Mouse (Mus musculus) brown adipose tissue, adult 24 weeks (tissue): ENCODE results near the gene Mtrf1l. TPM values are rescaled to one million over a fixed set of nuclear protein-coding genes. Genes with fewer than 3 reads are reported as not detected.

Source experiments
- H3K27ac ChIP-seq: fragments of 200-500 bp; replicated peaks from 2 replicates; pipeline ENCODE4 v1.5.1; 2012; ENCODE audit warnings: low read depth, mild to moderate bottlenecking, low read length
- H3K4me1 ChIP-seq: fragments of 200-500 bp; 2 replicates; pipeline ENCODE4 v1.6.1; 2012; ENCODE audit warnings: low read length, mixed read lengths; ENCODE audit not compliant: control insufficient read depth, insufficient read depth, insufficient read length
- H3K4me3 ChIP-seq: fragments of 200-500 bp; 2 replicates; pipeline ENCODE4 v1.5.1; 2012; ENCODE audit warnings: low read depth, mild to moderate bottlenecking, low read length, moderate library complexity; ENCODE audit not compliant: insufficient read depth
- polyA plus RNA-seq: library from polyadenylated mRNA; stranded (reverse); fragments of >200 nt; gene quantifications from 2 replicates; pipeline ENCODE4 v1.2.4, GENCODE M21; 2012; ENCODE audit not compliant: missing spikeins, insufficient read depth, insufficient read length

Gene Mtrf1l
- polyA plus RNA-seq, 1 experiment: 8.7 TPM

GRCm38 (mm10) chr10:5815968-5816367 is 7.7 kb downstream of the Mtrf1l start:
- Histone ChIP-seq H3K27ac (no peak overlapping the region), H3K4me3 (no peak overlapping the region), H3K4me1 (no peaks in the 10 kb centered on the region)

GRCm38 (mm10) chr10:5813724-5814123 is 10.0 kb downstream of the Mtrf1l start:
- Histone ChIP-seq H3K27ac (no peak overlapping the region), H3K4me3 (no peak overlapping the region), H3K4me1 (no peaks in the 10 kb centered on the region)

- Histone ChIP-seq H3K4me3 (no peak overlapping the region), H3K27ac (no peak overlapping the region), H3K4me1 (peaks cover 9% of the 10 kb centered on the region)
These were observed 16.0 kb downstream of the Mtrf1l start for GRCm38 (mm10) chr10:5807683-5808082.

GRCm38 (mm10) chr10:5806996-5807395 is 16.7 kb downstream of the Mtrf1l start:
- no peak overlapping the region for H3K4me3 ChIP-seq
- H3K27ac ChIP-seq: no peak overlapping the region
- H3K4me1 ChIP-seq: peaks cover 10% of the 10 kb centered on the region

GRCm38 (mm10) chr10:5806416-5806815 is 17.3 kb downstream of the Mtrf1l start:
- Histone ChIP-seq H3K4me3 (peak overlapping the region; percentile 65), H3K4me1 (peaks cover 10% of the 10 kb centered on the region), H3K27ac (peak overlapping the region; percentile 39)

GRCm38 (mm10) chr10:5805731-5806307 is 17.9 kb downstream of the Mtrf1l start:
- peak overlapping the region; percentile 81 for H3K4me3 ChIP-seq
- peaks cover 10% of the 10 kb centered on the region for H3K4me1 ChIP-seq
- peak overlapping the region; percentile 53 for H3K27ac ChIP-seq

GRCm38 (mm10) chr10:5805243-5805730 is 18.4 kb downstream of the Mtrf1l start, which contains the start of gene Fbxo5:
Fbxo5 (minus strand) TSS chr10:5805600.
- Histone ChIP-seq H3K4me3 (peak within 1 kb of the TSS; percentile 81), H3K27ac (peak within 1 kb of the TSS; percentile 53), H3K4me1 (peaks cover 10% of the 10 kb centered on the region)

- no peak overlapping the region for H3K27ac ChIP-seq
- peaks cover 10% of the 10 kb centered on the region for H3K4me1 ChIP-seq
- H3K4me3 ChIP-seq: peak overlapping the region; percentile 59
These were observed 19.0 kb downstream of the Mtrf1l start for GRCm38 (mm10) chr10:5804691-5805156.

- H3K4me1 ChIP-seq: peaks cover 10% of the 10 kb centered on the region
- no peak overlapping the region for H3K4me3 ChIP-seq
- H3K27ac ChIP-seq: no peak overlapping the region
These were observed 20.0 kb downstream of the Mtrf1l start for GRCm38 (mm10) chr10:5803739-5804138.

GRCm38 (mm10) chr10:5802866-5803265 is 20.8 kb downstream of the Mtrf1l start:
- Histone ChIP-seq H3K27ac (no peak overlapping the region), H3K4me1 (peaks cover 10% of the 10 kb centered on the region), H3K4me3 (no peak overlapping the region)

- H3K4me3 ChIP-seq: no peak overlapping the region
- H3K27ac ChIP-seq: no peak overlapping the region
- peaks cover 10% of the 10 kb centered on the region for H3K4me1 ChIP-seq
These were observed 23.2 kb downstream of the Mtrf1l start for GRCm38 (mm10) chr10:5800490-5800889.

- 0 out of 2 replicates have a peak, but pooled peaks cover 3% of the 10 kb centered on the region for H3K4me1 ChIP-seq
- no peak overlapping the region for H3K27ac ChIP-seq
- no peak overlapping the region for H3K4me3 ChIP-seq
These were observed 25.6 kb downstream of the Mtrf1l start for GRCm38 (mm10) chr10:5798069-5798468.

- no peak overlapping the region for H3K4me3 ChIP-seq
- no peaks in the 10 kb centered on the region for H3K4me1 ChIP-seq
- no peak overlapping the region for H3K27ac ChIP-seq
These were observed 33.1 kb downstream of the Mtrf1l start for GRCm38 (mm10) chr10:5790657-5791056.

GRCm38 (mm10) chr10:5786923-5787322 is 36.8 kb downstream of the Mtrf1l start:
- no peak overlapping the region for H3K4me3 ChIP-seq
- H3K27ac ChIP-seq: no peak overlapping the region
- H3K4me1 ChIP-seq: no peaks in the 10 kb centered on the region
